Comparison of ENCODE assay signal across 32 mouse cellular contexts in genomic region chr8:8044296-8044695, GRCm38 (mm10).
"Had no signal": no experiment of that assay in that cellular context is flagged by ENCODE, and none has a peak within 500 bp of the region (broad histone marks: within the 10 kb centered on the region; RNA-seq: fewer than 3 reads in every experiment).

No protein-coding gene starts in this region.

- H3K4me2 ChIP-seq: limb, embryonic 12.5 days; limb, embryonic 13.5 days; limb, embryonic 15.5 days; liver, embryonic 11.5 days; liver, embryonic 12.5 days; liver, embryonic 13.5 days; liver, embryonic 15.5 days; lung, embryonic 14.5 days; lung, embryonic 15.5 days; midbrain, embryonic 11.5 days; midbrain, embryonic 12.5 days; midbrain, embryonic 13.5 days; midbrain, embryonic 15.5 days; neural tube, embryonic 12.5 days had no signal

- H3K9me3 ChIP-seq: limb, embryonic 10.5 days; limb, embryonic 12.5 days; limb, embryonic 13.5 days; limb, embryonic 15.5 days; liver, embryonic 12.5 days; liver, embryonic 13.5 days; liver, embryonic 15.5 days; lung, embryonic 15.5 days; megakaryocyte, embryonic 14.5 days; midbrain, embryonic 10.5 days; midbrain, embryonic 12.5 days; midbrain, embryonic 13.5 days; midbrain, embryonic 15.5 days; neural tube, embryonic 12.5 days had no signal

- H3K36me3 ChIP-seq: limb, embryonic 10.5 days; limb, embryonic 12.5 days; limb, embryonic 13.5 days; limb, embryonic 15.5 days; liver, embryonic 12.5 days; liver, embryonic 13.5 days; liver, embryonic 15.5 days; lung, embryonic 15.5 days; midbrain, embryonic 10.5 days; midbrain, embryonic 12.5 days; midbrain, embryonic 13.5 days; midbrain, embryonic 15.5 days; neural tube, embryonic 12.5 days had no signal

- H3K4me1 ChIP-seq: limb, embryonic 10.5 days; limb, embryonic 12.5 days; limb, embryonic 13.5 days; limb, embryonic 15.5 days; liver, embryonic 12.5 days; liver, embryonic 13.5 days; liver, embryonic 15.5 days; lung, embryonic 15.5 days; megakaryocyte, embryonic 14.5 days; midbrain, embryonic 10.5 days; midbrain, embryonic 13.5 days; midbrain, embryonic 15.5 days; neural tube, embryonic 12.5 days had no signal

- H3K9ac ChIP-seq: limb, embryonic 12.5 days; limb, embryonic 13.5 days; limb, embryonic 15.5 days; liver, embryonic 12.5 days; liver, embryonic 13.5 days; liver, embryonic 14.5 days; liver, embryonic 15.5 days; liver, postnatal 0 days; lung, embryonic 14.5 days; lung, embryonic 15.5 days; midbrain, embryonic 12.5 days; midbrain, embryonic 13.5 days; midbrain, embryonic 15.5 days; neural tube, embryonic 12.5 days had no signal

- H3K27ac ChIP-seq: limb, embryonic 10.5 days; limb, embryonic 12.5 days; limb, embryonic 13.5 days; limb, embryonic 15.5 days; liver, embryonic 12.5 days; liver, embryonic 13.5 days; liver, embryonic 14.5 days; liver, embryonic 15.5 days; lung, embryonic 15.5 days; macrophage; midbrain, embryonic 10.5 days; midbrain, embryonic 12.5 days; midbrain, embryonic 13.5 days; midbrain, embryonic 15.5 days; neural tube, embryonic 12.5 days had no signal

- H3K4me3 ChIP-seq: limb, embryonic 10.5 days; limb, embryonic 12.5 days; limb, embryonic 13.5 days; limb, embryonic 15.5 days; liver, embryonic 12.5 days; liver, embryonic 13.5 days; liver, embryonic 15.5 days; lung, embryonic 15.5 days; megakaryocyte, embryonic 14.5 days; midbrain, embryonic 10.5 days; midbrain, embryonic 12.5 days; midbrain, embryonic 13.5 days; midbrain, embryonic 15.5 days; myocyte; neural tube, embryonic 12.5 days had no signal

- H3K27me3 ChIP-seq: limb, embryonic 12.5 days; limb, embryonic 15.5 days; liver, embryonic 12.5 days; liver, embryonic 13.5 days; liver, embryonic 15.5 days; lung, embryonic 15.5 days; megakaryocyte, embryonic 14.5 days; neural tube, embryonic 12.5 days had no signal

- ATAC-seq: liver, embryonic 12.5 days; liver, postnatal 0 days; lung, postnatal 0 days; midbrain, embryonic 13.5 days; midbrain, embryonic 15.5 days; midbrain, embryonic 16.5 days had no signal

- DNase-seq: left cerebral cortex, postnatal 4 days; liver; liver, embryonic 13.5 days; liver, postnatal 0 days; lung, adult 18-20 months; lung, adult 2 months; lung, embryonic 14.5 days; lung, postnatal 10 days; lung, postnatal 14 days; lung, postnatal 36 days; lung, postnatal 4 days; midbrain, embryonic 14.5 days had no signal
